Mouse (Mus musculus) Muller cell, postnatal 12 days (primary cell): ENCODE measurements around the gene Bdp1.

Experiments
- DNase-seq: peaks from one replicate; pipeline ENCODE4 v3.0.0-alpha.2; 2015; ENCODE audit errors: inconsistent ontology term

The Bdp1 gene

DNA sequence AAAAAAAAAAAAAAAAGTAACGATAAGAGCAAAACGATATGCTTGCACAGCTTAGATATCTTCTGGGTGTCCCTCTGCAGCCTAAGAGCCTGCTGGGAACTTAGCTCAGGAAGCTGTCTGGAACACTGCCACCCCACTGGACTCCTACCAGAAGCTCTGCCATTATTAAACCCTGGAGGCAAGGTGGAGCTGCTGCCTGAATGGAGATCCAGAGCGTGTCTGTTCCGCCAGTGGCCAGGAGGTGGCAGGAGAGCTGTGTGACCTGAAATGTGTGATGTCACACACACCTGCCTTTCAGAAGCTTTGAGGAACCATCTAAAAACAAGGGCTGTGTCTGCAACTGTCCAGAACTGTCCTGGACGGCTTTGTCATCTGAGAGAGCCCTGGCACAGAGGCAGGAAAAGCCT is 102.1 kb downstream of the Bdp1 start:
- peak; percentile 72 for DNase-seq

DNA sequence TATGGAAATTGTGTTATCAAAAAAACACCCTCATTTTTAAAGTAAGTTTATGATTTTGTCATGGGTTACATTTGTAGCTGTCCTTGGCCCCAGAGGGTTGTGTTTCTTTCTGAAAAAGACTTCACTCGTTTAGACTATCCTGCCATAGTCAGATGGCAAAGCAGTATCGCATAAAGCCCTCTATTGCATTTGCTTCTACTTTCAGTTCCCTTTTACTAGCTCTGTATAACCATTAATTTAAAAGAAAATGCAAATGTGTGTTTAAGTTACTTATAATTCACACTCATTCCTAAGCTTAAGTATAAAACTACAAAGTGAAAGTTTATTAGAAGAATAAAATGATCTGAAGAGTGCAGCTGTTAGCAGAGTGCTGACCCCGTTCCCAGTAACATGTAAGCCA is 104.8 kb downstream of the Bdp1 start:
- DNase-seq, result no peak

DNA sequence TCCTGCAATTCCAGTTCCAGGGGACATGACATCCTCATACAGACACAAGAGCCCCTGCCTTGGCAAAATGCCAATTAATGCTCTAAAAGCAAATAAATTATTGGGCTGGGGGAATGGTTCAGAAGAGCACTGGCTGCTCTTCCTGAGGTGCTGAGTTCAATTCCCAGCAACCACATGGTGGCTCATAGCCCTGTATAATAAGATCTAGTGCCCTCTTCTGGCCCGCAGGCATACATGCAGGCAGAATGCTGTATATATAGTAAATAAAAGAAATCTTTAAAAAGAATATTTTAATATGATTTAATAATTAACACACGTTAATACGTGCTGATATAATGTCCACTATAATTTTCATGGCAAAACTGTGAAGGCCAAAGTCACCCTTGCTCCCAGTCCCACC is 105.8 kb downstream of the Bdp1 start:
- DNase-seq, result no peak

- DNase-seq, result no peak
Measured at GRCm38 (mm10) chr13:99989592-99989991, 114.3 kb downstream of the Bdp1 start.

- no peak for DNase-seq
Measured at GRCm38 (mm10) chr13:99983320-99983719, 120.5 kb downstream of the Bdp1 start.

DNA sequence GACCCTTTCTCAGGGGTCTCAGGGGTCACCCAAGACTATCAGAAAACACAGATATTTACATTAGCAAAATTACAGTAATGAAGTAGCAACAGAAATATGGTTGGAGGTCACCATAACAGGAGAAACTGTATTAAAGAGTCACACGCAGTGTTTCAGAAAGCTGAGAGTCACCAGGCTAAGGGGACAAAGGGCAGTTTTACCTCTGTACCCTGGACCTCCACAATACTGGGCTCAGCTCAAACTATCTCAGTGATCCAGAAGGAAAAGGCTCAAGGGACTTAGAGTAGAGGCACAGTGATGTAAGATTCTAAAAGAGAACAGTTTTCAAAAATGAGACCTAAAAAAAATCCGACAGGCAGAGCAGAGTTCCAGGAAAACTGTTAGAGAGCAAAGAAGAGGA is 124.5 kb downstream of the Bdp1 start:
- DNase-seq, result no peak

GRCm38 (mm10) chr13:99970089-99970488 is 133.8 kb downstream of the Bdp1 start:
- DNase-seq, result no peak
